19 mouse cellular contexts compared by ENCODE assay signal in genomic region chrX:105767932-105768331, GRCm38 (mm10). TPM values are rescaled to one million over a fixed set of nuclear protein-coding genes. Genes with fewer than 3 reads are reported as not detected.
DNase-seq lines count a peak whose midpoint lies in the region; ATAC-seq lines count a peak whose summit lies in the region.
"Had no signal": no experiment of that assay in that cellular context is flagged by ENCODE, and none has a peak within 500 bp of the region (broad histone marks: within the 10 kb centered on the region; RNA-seq: fewer than 3 reads in every experiment).

No protein-coding gene starts in this region.

- peak; percentile 8 for DNase-seq in gastrocnemius, postnatal 10 days
- DNase-seq in gastrocnemius, adult 18-20 months (ENCODE audit: low spot score) = no peak
- DNase-seq in neural tube, embryonic 11.5 days (ENCODE audit: low spot score) = peak; percentile 8
- no peak for DNase-seq in neural tube, embryonic 10.5 days (ENCODE audit: extremely low spot score, low spot score)
- peak; percentile 40 for DNase-seq in fibroblast of lung, adult 2 months (ENCODE audit: low read depth)
- no peak for DNase-seq in layer of hippocampus, adult 11-12 months (ENCODE audit: low spot score)
- DNase-seq: cerebellum, adult 11 months had no signal

- H3K4me1 ChIP-seq in neural tube, embryonic 11.5 days (ENCODE audit: control insufficient read depth, insufficient read depth, low read length) = no peaks in the 10 kb centered on the region
- H3K4me1 ChIP-seq: embryonic facial prominence, embryonic 12.5 days had no signal

- H3K27me3 ChIP-seq in neural tube, embryonic 11.5 days (ENCODE audit: control insufficient read depth, insufficient read depth, low read length) = peaks cover 42% of the 10 kb centered on the region

- no peak overlapping the region for H3K4me3 ChIP-seq in neural tube, embryonic 11.5 days (ENCODE audit: low read depth, low read length)
- H3K4me3 ChIP-seq: embryonic facial prominence, embryonic 12.5 days; forebrain, embryonic 10.5 days; heart, adult 2 months; heart, embryonic 15.5 days had no signal

- no peaks in the 10 kb centered on the region for H3K9me3 ChIP-seq in neural tube, embryonic 11.5 days (ENCODE audit: control insufficient read depth, low read length)
- H3K9me3 ChIP-seq: embryonic facial prominence, embryonic 12.5 days; forebrain, embryonic 10.5 days; G1E; heart, embryonic 15.5 days had no signal

- H3K9ac ChIP-seq in neural tube, embryonic 11.5 days (ENCODE audit: low read length) = no peak overlapping the region
- H3K9ac ChIP-seq: embryonic facial prominence, embryonic 12.5 days; heart, embryonic 15.5 days; hindbrain, embryonic 14.5 days had no signal

- H3K4me2 ChIP-seq in neural tube, embryonic 11.5 days (ENCODE audit: low read depth) = no peak overlapping the region
- H3K4me2 ChIP-seq: embryonic facial prominence, embryonic 12.5 days; heart, embryonic 11.5 days; heart, embryonic 15.5 days; hindbrain, embryonic 14.5 days had no signal

- H3K27ac ChIP-seq in neural tube, embryonic 11.5 days (ENCODE audit: low read depth, low read length) = no peak overlapping the region
- H3K27ac ChIP-seq: embryonic facial prominence, embryonic 12.5 days; forebrain, embryonic 10.5 days; heart, adult 2 months; heart, embryonic 15.5 days; hindbrain, embryonic 14.5 days had no signal

- WGBS in neural tube, embryonic 11.5 days = 88% methylated on average over 3 of the region's 3 CpGs

- ATAC-seq in neural tube, embryonic 11.5 days (ENCODE audit: insufficient read depth, low FRiP score, low TSS enrichment) = no peak
- ATAC-seq: CD4-positive, CD25-positive, alpha-beta regulatory T cell, adult 4 months; forebrain, embryonic 14.5 days; intestine, embryonic 16.5 days had no signal

- no peaks in the 10 kb centered on the region for H3K36me3 ChIP-seq in neural tube, embryonic 11.5 days (ENCODE audit: control insufficient read depth, insufficient read depth, low read length)
- H3K36me3 ChIP-seq: embryonic facial prominence, embryonic 12.5 days; forebrain, embryonic 10.5 days; G1E; heart, embryonic 15.5 days had no signal

RNA-seq across cellular contexts. Expression of gene Fgf16, which starts 3.9 kb away (rescaled TPM):
- total RNA-seq in gastrocnemius, postnatal 10 days (2021) = 1 to 10 TPM; 1.4 to 1.9 TPM
- under 1 TPM; 0.23 to 0.45 TPM for total RNA-seq in gastrocnemius, adult 18-20 months (2021)
- not detected in 2 replicates for polyA plus RNA-seq in neural tube, embryonic 11.5 days (2014; fragmentation: Nextera tagmentation; extraction: Ambion mirVana)
- total RNA-seq: common myeloid progenitor, adult 5-6 weeks; G1E; hematopoietic stem cell, adult 5-6 weeks had no signal
- polyA plus RNA-seq: forebrain, embryonic 14.5 days; G1E; heart, embryonic 11.5 days; hindbrain, embryonic 14.5 days; intestine, embryonic 16.5 days had no signal

Comparison
In these comparisons a context has a peak if more than half of its experiments do, and no peak if none do; other contexts are left out.
1. DNase-seq: peak in gastrocnemius, postnatal 10 days (single experiment), neural tube, embryonic 11.5 days (single experiment) and fibroblast of lung, adult 2 months (single experiment); none in gastrocnemius, adult 18-20 months (single experiment), neural tube, embryonic 10.5 days (single experiment) and layer of hippocampus, adult 11-12 months (single experiment).